Mouse (Mus musculus) brain, embryonic 14.5 days (tissue): ENCODE data around the gene Ets1.

Experiments
- CTCF ChIP-seq: fragments of 200-500 bp; IDR thresholded peaks from 2 replicates; pipeline ENCODE4 v1.5.1; 2012; ENCODE audit warnings: inconsistent platforms, mild to moderate bottlenecking, moderate library complexity, borderline replicate concordance; ENCODE audit not compliant: insufficient read depth, insufficient read length; ENCODE audit errors: extremely low read depth
- POLR2A ChIP-seq: fragments of 200-500 bp; IDR thresholded peaks from 2 replicates; pipeline ENCODE4 v1.6.1; 2012; ENCODE audit warnings: mild to moderate bottlenecking, inconsistent platforms, borderline replicate concordance; ENCODE audit not compliant: poor library complexity, insufficient read depth, insufficient read length, severe bottlenecking; ENCODE audit errors: extremely low read depth

DNA sequence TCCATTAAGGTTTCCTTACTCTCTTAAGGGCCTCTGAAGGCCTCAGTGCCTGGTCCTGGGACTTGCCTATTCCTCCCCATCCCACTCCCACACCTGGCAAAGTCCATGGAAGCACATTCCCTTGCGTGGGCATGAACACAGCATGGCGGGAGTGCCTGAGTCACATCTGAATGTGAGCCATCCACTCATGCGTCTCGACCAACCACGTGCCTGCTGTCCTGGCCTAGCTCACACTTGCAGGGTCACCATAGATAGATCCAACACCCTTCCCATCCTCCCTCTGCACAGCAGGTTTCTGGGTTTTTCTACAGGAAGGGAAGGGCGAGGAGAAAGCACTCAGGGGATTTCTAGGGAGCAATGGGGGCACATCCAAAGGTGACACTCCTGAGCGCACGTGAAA, 25.8 kb upstream of the Ets1 start:
- TF ChIP-seq CTCF, result no peak
- no peak for TF ChIP-seq POLR2A
